Mouse (Mus musculus): ENCODE measurements around the gene Bicdl2.

DNA sequence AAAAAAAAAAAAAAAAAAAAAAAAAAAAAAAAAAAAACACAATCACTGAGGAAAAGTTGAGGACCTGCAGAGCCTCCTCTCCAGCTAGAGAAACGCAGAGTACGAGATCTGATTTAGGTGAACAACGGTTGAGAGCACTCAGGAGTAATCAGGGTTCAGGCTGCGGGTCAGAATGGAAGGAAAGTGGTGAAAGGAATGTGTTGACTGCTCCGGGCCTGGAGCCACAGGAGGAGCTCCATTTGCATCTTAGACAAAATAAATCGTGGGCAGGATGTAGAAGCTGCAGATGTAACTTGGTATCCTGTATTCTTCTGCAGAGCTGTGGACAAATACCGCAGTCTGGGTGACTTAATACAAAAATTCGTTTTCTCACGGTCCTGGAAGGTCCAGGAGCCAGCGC, 14.4 kb upstream of the Bicdl2 start:
- no peak for TF ChIP-seq GATA1 (IDR thresholded peaks at IDR 0.05; ENCODE audit: borderline replicate concordance, low read length)
- no peak for TF ChIP-seq FLI1 (IDR thresholded peaks at IDR 0.05; ENCODE audit: low read length)

Measured in megakaryocyte, embryonic 14.5 days (primary cell).